Mouse (Mus musculus) frontal cortex, adult (tissue): ENCODE results near the gene Gm42906.

ENCODE experiments used
- ATAC-seq: cut with Nextera tagmentation; 2 replicates; pipeline ENCODE4 v1.9.2; 2017; ENCODE audit warnings: mild to moderate bottlenecking, moderate library complexity, mixed read lengths; ENCODE audit not compliant: low TSS enrichment

The Gm42906 gene

GRCm38 (mm10) chr5:151189321-151189720 lies 238.6 kb downstream of the Gm42906 start:
- no peak for ATAC-seq

- no peak for ATAC-seq
These were observed 239.3 kb downstream of the Gm42906 start for GRCm38 (mm10) chr5:151188659-151189058.

DNA sequence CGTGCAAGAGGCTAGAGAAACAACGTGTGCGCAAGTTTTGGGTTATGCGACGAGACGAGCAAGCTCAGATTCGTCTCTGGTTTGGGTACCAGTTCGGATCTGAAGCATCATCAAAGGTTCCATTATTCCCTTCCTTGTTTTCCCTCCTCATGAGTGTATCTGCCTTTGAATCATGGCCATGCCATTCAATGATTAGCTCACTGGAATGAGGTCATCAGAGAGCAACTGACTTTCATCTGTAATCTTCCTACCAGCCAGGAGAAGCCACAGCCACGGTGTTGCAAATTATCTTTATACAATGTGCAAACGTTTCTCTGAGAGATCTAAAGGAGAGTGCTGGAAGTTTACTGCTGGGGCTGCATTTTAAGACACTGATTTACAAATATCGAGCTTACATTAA lies 240.6 kb downstream of the Gm42906 start:
- ATAC-seq, result no peak

DNA sequence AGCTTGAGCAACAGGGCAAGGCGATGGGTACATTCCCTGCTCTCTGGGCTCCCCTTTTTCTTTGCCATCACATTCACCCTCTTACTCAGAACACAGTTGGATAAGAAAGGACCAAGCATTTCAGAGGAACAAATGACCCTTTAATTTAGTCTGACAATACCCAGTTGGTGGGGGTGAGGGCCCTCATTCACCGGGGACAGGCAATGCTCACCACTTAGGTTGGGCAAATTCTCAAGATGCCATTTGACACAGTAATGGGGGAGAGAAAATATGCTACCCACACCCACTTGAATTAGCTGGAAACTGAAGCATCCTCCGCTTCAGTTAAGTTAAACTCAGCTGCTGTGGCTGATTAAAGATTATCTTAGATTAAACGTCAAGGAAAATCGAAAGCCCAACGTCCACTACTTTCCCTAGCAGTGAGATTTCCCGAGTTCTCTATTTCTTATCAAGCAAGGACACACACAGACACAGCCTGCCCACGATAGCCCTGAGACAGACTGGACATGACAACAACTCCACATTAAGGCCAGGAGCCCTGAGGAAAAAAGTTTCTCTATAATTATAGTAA lies 242.6 kb downstream of the Gm42906 start:
- no peak for ATAC-seq

- no peak for ATAC-seq
These were observed 244.2 kb downstream of the Gm42906 start for GRCm38 (mm10) chr5:151183656-151184240.

- no peak for ATAC-seq
These were observed 246.7 kb downstream of the Gm42906 start for GRCm38 (mm10) chr5:151181288-151181687.

DNA sequence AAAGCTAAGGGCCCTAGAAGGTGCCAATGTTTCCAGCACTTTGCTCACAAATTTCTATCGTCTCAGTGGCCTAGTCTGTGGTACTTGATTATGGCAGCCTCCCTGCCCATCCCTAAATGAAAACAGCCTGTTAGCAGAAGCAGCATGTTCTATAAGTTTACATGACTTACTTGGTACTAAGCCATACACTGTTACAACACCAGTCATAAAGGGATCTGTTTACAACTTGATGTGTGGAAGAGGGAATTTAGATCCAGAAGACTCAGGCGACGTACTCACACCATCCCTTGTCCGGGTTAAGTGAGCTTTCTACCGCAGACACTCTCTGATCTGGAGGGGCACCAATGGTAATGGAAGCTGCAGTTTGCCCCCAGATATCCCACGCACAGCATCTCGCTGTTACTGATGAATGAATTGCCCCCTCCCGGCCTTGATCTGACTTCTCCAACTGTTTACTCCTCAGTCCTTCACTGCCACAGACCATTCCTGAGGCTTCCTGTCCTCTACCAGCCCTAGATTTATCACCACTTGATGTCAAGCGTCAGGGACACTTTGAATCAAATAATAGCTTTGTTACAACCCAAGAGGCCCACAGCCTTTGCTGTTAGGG lies 247.7 kb downstream of the Gm42906 start:
- ATAC-seq, result no peak

DNA sequence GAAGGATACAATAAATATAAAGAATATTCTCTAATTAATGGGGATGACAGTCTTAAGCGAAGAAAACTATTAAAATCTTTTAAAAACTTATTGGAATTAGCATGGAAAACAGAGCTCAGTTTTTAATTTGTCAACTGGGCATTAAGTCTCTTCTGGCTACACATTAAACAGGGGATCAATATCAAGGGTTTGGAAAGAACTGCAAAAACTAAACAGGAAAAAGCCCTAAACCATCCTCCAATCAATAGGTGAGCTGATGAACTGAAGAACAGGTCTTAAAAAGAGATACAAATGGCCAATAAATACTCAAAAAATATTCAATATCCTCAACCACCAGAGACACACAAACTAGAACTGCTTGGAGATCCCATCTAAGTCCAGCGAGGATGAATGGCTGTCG lies 250.8 kb downstream of the Gm42906 start:
- ATAC-seq, result no peak

DNA sequence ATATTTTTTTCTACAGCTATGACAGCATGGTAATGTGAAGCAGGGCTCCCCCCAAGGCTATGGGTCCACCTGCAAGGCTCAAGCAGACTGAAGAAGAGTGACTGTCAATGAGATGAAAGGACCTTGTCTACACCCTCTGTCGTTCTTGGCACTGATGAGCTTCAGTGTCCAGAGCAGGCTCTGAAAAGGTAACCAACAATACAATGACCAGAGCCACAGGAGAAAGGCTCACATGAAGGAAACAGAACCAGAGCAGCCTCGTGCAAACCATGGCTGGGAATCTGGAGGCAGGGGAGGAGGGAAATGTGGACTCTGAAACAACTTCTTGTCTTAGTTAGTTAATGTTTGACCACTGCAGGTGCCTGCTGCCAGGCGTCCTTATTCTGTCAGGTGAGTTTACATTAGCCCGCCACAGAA lies 252.1 kb downstream of the Gm42906 start:
- no peak for ATAC-seq

- no peak for ATAC-seq
These were observed 253.2 kb downstream of the Gm42906 start for GRCm38 (mm10) chr5:151174485-151175460.

DNA sequence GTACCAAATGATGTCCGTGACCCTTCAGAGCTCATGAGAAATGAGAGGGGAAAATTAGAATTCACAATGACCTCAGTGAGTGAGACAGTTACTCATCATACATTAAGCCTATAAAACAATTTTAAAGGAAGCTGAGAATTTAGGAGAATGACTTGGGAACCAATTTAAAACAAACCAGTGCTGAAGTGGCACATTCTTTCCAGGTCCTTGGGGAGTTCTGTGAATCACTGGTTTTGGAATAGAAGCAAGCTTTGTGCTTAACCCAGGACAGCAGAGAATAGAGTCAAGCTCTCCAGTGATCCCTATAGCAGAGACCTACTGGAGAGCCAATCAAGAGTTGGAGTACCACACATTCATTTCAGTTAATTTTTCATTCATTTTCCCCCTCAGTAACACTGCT lies 254.2 kb downstream of the Gm42906 start:
- no peak for ATAC-seq

DNA sequence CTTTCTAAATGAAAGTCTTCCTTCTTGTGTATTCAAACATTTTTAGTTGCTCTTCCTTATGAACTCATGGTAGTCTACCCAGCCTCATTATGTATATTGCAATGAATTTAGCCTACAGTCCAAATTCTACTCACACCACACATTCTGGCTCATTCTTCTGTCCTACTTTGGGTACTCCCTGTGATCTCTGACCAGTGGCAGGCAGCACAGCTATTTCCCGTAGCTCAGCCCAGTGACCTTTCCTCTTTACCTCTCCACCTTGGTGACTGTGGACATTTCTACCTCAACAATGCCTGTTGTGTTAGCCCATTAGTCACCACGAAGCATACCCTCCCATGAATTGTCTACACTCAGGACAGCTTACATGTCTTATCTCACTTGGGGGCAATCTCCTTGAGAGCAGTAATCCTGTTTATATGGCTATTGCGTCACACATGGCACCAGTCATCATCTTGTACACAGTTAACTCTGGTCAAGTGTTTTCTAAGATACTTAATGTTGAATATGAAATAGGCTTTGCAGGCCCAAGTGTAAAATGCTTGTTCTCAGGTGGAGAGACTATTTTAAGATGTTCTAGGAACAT lies 257.7 kb downstream of the Gm42906 start:
- ATAC-seq, result no peak

DNA sequence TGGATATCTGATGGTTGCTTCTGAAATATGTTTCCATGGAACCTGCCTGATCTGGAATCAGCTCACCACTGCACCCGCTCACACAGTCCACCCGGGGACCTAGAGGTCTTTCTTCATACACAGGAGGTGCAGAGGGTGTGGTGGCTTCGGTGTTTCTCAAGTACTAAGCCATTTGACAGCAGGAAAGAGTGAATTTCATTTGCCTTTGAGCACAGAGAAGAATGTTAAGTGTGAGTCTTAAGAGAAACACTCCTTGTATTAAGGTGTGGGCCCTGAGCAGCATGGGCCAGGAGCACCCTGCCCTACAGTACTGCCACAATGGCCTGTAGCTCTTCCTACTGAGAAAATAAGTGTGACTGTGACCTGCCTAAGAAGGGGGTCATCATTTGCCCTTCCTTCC lies 259.8 kb downstream of the Gm42906 start:
- ATAC-seq, result no peak

- no peak for ATAC-seq
These were observed 260.3 kb downstream of the Gm42906 start for GRCm38 (mm10) chr5:151167641-151168040.

GRCm38 (mm10) chr5:151166266-151166665 lies 261.7 kb downstream of the Gm42906 start:
- ATAC-seq, result no peak; the same call in 1 of the 2 replicates

DNA sequence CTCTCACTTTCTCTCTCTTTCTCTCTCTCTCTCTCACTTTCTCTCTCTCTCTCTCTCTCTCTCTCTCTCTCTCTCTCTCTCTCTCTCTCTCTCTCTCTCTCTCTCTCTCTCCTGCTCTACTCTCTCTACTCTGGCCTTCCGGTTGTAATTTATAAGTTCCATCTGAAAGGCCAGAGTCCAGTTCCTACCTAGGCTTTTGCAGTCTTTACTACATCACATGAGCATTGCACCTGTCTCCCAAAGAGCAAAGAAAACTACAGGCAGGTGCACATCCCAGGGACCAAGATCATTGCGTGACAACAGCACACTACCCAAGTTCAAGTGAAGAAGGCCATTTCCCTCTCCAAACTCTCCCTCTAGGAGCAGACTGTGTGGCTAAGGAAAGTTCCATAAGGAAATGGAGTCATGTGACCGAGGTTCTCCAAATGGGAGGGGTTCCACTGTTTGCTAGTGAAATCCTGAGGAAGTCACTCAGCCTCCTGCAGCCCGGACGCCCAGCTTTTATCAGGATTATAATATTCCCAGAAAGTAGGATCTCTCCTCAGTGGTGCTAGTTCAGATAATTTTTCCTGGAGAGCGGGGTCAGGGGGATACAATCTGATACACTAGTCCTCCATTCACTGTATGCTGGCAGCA lies 262.5 kb downstream of the Gm42906 start:
- ATAC-seq, result no peak

DNA sequence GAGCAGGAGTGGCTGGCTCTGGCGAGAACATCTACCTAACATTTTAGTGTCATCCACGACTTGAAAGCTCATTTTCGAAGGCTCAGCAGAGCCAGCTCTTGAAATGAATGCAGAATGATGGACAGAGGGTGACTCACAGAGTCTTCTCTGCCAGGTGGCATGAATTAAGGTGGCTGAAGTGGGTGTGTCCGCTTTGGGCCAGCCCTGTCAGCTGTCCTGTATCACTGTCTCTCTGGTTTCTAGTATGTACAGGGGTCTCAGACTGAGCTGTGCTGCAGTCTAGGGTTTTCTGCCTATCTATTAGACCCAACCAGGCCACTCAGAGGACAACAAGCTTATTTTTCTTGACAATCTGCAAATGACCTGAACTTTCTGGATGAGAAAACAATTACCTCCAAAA lies 263.1 kb downstream of the Gm42906 start:
- no peak for ATAC-seq

DNA sequence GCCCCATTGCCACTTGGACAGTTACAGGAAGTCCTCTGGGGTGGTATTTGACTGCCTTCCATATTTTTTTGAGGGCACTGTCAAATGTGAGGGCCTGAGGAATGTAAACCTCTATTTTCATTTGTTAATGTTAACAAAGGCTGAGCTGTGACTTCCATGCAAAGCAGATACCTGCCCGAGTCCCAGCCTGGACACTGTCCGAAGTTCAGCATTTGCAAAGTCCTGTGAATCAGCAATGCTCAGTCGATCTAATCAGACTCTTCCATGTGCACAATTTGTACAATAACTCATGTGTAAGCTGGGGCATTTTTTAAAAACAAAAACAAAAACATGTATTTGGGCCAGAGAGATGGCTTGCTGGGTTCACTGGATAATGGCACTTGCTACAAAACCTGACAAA lies 265.3 kb downstream of the Gm42906 start:
- ATAC-seq, result no peak

- ATAC-seq, result no peak
These were observed 272.7 kb downstream of the Gm42906 start for GRCm38 (mm10) chr5:151155247-151155646.

- ATAC-seq, result no peak
These were observed 273.2 kb downstream of the Gm42906 start for GRCm38 (mm10) chr5:151154780-151155179.

DNA sequence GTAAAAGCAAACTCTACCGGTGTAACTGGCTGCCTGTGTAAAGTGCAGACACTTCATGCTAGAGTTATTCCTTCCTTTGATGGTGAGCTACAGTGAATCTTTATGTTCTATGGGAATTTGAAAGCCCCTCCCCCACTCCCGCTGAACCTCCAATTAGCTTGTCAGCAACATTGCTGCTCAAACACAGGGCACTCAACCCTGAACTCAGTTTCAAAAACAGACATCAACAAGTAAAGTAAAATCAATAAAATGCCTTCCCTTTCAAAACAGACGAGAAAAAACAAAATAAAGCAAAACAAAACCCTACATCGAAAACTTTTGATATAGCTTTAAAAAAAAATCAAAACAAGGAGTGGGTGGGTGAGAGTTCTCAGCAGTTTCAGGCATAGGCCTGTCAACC lies 273.9 kb downstream of the Gm42906 start:
- no peak for ATAC-seq
